Mouse (Mus musculus) kidney, postnatal 25 days (tissue): Measurements from ENCODE around the gene Klk6.
A peak's percentile ranks its signal among the peaks of the same experiment; 100 is the strongest.

Source experiments
- DNase-seq, 2 experiments: peaks; one replicate each; pipeline ENCODE4 v3.0.0; 2021; ENCODE audit warnings: mixed read lengths in 2 of 2

Klk6 gene

DNA sequence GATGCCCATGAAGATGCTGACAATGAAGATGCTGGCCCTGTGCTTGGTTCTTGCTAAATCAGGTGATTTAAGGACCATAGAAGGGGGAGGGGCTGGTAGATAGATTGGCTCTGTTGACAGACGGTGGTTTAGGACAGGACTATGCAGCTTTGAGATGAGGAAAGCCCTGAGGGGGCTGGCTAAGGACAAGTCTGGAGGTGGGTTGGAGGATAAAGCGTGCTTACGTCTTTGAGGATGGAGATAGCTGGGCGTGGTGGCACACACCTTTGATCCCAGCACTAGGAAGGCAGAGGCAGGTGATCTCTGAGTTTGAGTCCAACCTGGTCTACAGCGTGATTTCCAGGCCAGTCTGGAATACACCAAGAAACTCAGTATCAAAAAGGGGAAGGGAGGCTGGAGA is 1.8 kb downstream of the Klk6 start:
- DNase-seq = no peak

DNA sequence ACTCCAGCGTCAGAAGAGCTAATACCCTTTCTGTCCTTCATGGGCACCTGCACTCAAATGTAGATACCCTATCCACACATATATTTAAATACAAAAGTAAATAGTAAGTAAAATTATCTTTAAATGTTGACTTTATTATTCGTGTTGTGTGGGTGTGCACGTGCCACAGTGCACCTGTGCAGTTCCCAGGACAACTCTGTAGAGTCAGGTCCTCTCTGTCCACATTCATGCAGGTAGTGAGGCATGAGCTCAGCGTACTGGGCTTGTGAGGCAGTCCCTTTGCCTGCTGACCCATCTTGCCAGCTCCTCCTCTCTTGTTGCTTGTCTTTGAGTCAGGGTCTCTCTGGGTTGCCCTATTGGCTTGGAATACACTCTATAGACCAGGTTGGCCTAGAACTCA is 3.4 kb downstream of the Klk6 start:
- no peak for DNase-seq

DNA sequence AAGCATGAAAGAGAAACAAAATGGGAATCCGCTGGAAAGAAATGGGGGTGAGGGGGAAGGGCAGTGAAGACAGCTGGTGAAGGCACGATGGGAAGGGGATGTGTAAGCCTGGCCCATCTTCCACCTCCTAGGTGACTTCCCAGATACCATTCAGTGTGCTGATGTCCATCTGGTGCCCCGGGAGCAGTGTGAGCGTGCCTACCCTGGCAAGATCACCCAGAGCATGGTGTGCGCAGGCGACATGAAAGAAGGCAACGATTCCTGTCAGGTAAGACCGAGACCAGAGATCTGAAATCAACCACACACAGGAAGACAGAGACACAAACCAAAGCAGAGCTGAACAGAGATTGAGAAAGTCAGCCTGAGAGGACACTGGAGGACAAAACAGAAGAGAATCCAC is 4.7 kb downstream of the Klk6 start:
- no peak for DNase-seq

DNA sequence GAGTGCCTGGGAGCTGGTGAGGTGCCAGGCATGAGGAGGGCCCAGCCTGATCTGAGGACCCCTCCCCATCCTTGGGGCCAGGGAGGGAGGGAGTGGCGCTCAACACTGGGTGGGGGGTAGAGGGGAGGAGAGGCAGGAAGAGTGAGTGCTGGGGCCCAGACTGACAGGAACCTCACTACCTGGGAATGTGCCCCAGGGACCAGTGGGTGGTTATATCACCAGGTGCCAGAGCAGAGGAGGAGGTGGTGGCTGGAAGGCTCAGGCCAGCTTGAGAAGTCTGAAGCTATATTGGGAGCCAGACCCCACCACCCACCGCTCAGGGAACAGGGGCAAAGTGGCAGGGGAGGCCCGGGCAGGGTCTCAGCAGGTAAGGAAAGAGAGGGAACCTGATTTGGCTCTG is 17.4 kb downstream of the Klk6 start, which contains the start of gene Klk5:
Gene Klk5, plus strand, starts transcription at position 271 of the 400 bp plus-strand sequence.
- DNase-seq = no peak

DNA sequence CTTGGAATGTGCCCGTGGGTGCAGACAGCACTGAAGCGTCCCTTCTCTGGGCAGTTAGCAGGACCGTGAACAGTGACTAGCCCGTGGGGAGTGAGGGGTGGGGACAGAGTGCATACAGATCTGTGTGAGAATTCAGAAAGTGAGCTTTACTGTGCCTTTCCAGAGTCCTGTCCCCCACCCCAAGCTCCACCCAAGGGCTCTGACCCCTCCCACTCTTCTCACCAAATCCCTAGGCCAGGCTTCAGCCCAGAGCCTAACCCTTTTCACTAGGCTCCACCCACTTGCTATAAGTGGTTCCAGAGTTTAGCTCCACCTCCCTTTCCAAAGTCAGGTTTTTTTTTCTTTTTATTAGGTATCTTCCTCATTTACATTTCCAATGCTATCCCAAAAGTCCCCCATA is 19.5 kb downstream of the Klk6 start:
- no peak for DNase-seq

DNA sequence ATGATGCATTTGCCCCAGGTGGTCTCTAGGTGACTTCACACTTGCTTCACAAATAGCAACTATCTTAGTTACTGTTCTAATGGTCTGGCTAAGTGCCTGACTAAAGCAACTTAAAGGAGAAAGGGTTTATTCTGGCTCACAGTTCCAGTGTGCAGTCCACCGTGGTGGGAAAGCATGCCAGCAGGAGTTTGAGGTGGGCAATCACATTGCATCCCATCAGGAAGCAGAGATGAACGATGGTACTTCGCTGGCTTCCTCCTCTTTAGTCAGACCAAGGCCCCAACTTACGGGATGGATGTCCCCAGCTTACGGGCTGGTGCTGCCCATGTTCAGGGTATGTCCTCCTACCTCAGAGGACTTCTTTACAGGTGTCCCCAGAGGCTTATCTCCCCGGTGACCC is 27.3 kb downstream of the Klk6 start:
- DNase-seq = no peak

DNA sequence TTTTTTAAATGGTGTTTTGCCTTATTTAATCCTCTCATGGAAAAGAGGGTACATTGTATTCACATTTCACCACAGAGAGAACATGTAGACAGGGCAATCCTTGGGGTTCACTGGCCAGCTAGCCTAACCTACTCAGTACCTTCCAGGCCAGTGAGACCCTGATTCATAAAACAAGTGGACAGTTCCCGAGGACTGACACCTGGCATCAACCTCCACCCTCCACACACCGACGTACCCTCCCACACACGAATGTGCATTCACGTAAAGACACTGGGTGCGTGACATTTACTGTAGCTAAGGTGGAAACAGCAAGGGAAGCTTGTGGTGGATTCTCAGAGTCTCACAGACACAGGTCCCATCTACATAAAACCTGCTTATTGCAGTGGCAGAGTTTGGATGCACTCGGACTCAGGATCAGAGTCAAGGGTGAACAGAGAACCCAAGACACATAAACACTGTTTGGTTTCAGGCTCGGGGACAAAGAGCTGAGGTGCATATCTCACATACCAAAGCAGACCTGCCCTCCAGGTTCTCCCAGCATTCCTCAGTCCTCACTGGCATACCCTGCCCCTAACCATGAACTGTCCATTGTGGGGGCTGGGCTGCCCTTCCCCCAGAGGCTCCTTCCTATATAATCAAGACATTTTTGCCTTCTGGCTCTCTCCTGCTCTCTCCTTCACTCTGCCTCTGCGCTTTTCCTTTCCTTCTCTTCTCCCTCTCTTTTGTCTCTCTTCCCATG is 30.5 kb downstream of the Klk6 start:
- peak in 1 of 2 experiments; percentile 27 for DNase-seq

DNA sequence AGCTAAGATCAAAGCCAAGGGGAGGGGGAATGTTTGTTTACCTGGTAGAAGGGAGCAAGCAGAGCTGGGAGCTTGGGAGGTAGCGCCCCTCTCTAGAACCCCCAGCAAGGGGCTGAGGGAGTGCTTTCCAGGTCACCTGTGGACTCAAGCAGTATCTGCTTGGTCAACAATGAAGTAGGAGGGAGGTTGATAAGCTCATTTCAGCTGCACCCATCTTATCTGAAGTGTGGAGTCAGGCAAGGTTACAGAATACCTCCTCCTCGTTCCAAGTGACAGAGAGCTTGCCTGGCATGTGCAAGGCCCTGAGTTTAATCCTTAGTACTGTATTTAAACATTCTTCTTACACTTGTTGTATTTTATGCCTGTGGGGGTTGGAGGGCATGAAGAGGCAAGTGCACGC is 31.4 kb downstream of the Klk6 start:
- peak in 1 of 2 experiments; percentile 2 for DNase-seq

DNA sequence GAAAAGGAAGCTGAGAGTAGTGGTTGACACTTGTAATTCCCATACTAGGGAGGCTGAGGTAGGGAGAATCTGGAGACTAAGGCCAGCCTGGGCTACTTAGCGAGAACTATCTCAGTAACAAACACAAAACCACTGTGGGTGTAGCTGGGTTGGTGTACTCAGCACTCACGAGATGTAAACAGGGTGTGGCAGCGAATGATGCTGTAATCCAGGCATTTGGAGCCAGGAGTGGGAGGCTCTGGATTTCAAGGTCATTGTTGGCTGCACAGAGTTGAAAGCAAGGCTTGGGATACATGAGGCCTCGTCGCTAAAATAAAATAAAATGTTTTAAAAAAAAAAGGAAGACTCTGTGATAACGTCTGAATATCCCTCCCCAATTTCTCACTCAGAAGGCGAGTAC is 32.0 kb downstream of the Klk6 start:
- DNase-seq = peak in 1 of 2 experiments; percentile 22

DNA sequence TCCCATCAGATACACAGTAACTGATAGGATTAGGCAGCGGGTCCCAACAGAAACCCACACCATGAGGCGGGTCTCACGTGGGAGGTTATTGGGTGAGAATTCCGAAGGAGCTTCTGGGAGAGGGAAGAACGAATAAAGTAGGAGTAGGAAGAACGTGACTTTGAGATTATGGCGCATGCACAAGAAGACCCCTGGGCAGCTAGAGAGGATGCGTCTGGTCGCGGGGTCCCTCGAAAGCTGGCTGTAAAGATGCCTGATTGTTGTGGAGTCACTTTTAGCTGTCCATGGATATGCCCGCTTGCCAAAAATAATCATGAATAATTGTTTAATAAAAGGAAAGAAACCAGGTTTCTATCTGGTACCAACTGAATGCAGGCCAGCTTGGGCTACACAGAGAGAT is 33.2 kb downstream of the Klk6 start:
- DNase-seq = no peak

DNA sequence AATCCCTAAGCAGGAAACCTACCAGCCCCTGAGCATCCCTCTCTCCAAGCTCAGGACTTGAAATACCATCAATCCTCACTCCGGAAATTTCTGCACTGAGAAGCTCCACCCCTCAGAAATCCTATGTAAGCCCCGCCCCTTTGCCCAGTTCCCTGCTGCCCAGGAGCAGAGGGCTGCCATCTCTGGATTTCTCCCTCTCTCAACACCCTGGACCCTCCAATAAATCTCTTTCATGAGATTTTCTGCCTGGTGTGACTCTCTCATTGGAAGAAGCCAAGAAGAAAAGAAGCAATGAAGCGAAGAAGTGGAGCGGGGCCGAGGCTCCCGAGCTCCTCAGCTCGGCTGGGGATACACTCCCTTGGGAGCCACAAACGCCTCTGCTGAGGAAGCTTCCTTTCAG is 36.1 kb downstream of the Klk6 start:
- DNase-seq = peak in 1 of 2 experiments; percentile 15

DNA sequence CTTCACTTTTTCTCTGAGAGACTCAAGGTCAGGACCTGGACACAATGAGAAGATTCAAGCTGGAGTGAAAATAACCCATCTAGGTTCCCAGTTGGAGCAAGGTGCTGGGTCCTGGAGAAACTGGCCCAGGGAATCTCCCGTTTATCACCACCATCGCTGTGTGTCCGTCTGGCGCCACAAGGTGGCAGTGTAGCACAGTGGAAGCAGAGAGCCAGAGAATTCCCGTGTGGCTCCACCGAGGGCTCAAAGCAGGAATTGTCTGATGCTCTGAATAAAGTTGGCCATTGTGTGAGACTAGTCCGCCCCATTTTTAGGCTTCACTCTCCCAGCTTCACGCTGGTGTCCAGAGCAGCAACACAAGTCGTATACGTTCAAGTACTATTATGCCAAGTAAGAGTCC is 48.9 kb downstream of the Klk6 start:
- peak; percentile 73 to 86 for DNase-seq

DNA sequence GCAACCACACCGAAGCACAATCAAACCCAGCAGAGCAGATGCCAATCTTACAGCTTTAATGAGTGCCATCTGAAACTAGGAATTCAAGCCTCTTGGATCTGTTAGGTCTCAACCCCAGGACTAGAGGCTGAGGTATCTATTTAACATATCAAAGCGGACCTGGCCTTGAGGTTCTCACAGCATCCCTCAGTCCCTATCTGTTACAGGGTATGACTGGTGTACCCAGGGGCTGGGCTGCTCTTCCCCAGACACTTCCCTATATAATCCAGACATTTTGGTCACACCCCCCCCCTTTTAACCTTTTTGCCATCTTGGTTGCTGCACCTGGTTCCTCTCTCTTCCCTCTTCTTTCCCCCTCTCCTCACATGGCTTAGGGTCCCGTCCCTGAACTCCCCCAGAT is 49.4 kb downstream of the Klk6 start:
- DNase-seq = no peak

DNA sequence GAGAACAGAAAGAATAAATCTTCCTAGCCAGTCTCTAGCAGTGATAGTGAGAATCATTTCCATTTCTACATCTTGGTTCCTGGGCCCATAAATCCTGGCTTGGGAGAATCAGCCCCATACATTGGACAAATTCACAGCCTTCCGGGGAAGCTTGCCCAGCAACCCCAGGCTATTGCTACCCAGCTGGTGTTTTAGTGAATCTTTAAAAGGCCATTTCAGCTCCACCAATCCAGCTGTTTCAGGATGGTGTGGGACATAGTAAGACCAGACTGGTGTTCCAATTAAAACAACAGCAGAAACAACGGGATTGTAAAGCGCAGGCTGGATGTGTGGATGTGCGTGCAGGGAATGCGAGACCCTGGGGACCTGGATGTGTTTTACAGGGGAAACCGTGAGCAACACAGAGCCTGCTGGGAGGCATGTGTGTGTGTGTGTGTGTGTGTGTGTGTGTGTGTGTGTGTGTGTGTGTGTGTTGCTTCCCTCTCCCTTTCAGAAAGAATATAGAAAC is 50.6 kb downstream of the Klk6 start:
- peak in 1 of 2 experiments; percentile 15 for DNase-seq

DNA sequence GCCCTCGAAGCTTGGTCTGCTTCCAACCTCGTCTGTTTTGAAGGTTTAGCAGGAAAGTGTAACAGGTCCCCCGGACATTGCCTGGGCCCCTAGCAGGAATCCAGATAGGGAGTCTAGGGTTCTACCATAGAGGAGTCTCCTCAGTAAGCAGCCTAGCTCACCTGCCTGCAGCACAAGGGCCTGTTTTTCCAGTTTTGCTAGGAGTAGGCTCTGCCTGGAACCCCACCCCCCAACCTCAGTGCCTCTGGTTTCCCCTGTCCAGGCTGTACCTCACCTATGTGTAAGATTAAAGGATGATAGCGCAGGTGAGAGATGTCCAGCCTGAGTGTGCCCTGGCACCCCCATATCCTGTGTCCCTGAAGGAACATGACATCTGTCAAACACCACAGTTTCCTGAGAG is 52.1 kb downstream of the Klk6 start:
- peak in 1 of 2 experiments; percentile 19 for DNase-seq

DNA sequence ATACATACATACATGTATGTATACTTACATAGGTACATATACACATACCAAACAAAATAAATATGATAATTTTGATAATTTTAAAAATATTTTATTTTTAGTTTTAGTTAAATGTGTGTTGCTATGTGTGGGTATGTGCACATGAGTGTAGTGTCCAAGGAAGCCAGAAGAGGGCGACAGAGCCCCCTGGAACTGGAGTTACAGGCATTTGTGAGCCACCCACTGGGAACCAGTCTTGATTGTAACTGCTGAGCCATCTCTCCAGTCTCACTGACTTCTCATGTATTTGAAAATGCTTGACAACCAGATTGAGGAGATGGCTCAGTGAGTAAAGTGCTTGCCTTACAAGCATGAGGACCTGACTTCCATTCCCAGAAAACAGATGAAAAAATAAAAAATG is 54.0 kb downstream of the Klk6 start:
- no peak for DNase-seq

DNA sequence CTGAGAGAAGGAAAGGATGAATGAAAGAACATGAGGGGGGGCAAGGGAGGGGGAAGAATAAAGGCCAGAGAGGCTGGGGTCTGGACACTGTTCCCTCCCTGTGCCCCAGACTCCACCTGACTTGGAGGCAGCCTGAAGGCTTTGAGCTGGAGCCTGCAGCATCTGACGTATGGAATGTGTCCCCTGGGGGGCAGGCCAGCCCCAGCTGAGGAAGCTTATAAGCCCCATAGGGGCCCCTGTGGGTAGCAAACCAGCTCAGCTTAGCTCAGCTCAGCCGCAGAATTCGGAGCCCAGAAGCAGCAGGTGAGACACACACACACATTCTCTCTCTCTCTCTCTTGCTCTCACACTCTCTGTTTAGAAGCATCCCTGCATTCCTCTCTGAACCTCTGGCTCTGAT is 56.6 kb downstream of the Klk6 start, which contains the start of gene Klk4:
Gene Klk4, plus strand, starts transcription at position 249 of the 400 bp plus-strand sequence.
- DNase-seq = no peak
